Mouse (Mus musculus): ENCODE measurements around the gene Ppp2r5d. TPM values are rescaled to one million over a fixed set of nuclear protein-coding genes. Genes with fewer than 3 reads are reported as not detected.

The Ppp2r5d gene
- total RNA-seq, 4 experiments from 2014 or later = 41.0 to 47.5 (median 42.6) TPM

DNA sequence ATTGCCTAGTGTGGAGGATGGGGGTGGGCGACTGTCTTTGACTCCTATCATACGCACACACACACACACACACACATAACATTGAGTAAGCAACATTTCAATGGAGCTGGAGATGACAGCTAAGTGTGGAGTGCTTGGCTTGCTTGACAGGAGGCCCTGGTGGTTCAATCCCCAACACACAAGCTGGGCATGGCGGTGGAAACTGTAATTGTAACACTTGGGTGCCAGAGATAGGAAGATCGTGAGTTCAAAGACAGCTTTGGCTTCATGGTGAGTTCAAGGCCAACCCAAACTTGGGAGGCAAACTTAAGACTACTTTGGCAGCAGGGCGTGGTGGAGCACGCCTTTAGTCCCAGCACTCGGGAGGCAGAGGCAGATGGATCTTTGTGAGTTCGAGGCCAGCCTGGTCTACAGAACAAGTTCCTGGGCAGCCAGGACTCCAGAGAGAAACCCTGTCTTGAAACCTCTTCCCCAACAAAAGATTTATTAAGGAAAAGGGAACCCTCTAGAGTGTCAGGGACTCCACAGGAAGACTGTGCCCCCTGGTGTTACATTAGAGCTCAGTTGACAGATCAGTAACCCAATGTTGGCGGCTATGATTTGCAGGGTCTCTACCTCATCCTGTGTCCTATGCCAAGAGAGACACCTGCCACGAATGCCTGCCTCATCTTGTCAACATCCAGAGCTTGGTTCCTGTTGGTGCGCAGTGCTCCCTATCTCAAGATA is 10.0 kb upstream of the Ppp2r5d start:
- no peak for DNase-seq

DNA sequence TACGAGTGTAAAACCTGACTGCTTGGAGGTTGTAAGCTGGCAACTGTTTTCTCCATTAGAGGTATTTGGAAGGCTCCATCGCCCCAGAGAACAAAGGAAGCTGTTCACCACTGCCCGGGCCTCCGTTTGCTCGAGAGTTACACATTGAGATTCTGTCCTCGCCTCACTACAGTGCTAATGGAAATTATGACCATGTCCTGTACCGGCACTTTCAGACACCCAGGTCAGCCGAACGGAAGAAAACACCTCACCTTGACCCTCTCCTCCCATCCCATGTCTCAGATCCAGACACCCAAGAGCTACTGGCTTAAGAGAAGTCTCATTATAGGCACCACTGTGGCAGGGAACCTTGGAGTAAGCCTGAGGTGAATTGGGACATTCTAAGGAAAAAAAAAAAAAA is 8.9 kb upstream of the Ppp2r5d start:
- no peak for DNase-seq

DNA sequence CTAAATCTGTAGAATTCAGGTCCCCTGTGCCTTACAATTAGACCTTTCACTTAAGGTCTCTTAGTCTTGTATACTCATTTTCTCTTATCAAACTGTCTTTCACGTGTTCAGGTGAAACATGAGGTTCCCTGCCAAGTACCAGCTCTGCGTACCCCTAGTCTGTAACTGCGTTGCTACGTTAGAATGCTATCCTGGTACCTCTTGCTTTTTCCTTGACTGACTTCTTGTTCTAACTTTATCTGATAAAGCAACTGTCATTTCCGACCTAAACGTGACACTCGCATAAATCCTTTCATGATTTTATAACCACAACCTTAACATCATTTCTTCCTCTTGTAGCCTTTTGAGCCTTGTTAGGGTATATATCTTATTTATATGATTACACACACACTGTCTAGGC is 7.5 kb upstream of the Ppp2r5d start:
- no peak for DNase-seq

DNA sequence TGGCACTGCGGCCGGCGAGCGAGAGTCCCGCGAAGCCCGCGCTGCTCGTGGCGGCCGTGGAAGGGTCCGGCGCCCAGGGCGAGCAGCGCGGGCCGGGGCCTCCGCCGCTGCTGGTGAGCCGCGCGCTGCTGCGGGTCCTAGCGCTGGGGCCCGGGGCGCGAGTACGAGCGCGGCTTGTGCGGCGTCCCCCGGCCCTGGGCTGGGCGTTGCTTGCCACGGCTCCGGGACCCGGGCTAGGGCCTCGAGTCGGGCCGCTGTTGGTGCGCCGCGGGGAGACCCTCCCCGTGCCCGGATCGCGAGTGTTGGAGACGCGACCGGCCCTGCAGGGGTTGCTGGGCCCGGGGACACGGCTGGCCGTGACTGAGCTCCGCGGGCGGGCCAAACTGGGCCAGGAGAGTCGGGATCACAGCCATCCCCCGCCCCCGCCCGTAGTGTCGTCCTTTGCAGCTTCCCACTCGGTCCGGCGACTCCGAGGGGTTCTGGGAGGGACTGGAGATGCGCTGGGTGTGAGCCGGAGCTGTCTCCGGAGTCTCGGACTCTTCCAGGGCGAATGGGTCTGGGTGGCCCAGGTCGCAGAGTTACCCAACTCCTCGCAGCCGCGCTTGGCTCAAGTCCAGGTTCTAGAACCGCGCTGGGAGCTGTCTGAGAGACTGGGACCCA is 6.8 kb upstream of the Ppp2r5d start:
- no peak for DNase-seq

DNA sequence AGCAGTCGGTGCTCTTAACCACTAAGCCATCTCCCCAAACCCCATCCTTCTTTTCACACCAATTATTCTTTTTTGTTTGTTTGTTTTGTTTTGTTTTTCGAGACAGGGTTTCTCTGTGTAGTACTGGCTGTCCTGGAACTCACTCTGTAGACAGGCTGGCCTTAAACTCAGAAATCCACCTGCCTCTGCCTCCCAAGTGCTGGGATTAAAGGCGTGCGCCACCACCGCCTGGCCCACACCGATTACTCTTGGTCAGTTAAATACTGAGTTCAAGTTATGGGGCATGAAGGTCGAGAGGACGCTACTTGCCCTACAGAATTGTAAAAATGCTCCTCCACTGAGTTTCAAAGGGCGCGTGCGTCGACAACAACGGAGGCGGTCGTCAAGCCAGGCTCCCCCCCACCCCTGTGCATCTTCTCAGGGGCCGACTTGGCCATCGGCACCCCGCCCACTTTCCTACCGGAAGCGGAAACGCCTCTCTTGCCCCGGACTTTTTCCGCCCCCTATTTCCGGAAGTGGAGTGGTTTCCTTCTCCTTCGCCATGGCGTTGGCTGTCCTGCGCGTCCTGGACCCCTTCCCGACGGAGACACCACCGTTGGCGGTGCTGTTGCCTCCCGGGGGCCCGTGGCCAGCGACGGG is 6.2 kb upstream of the Ppp2r5d start, which contains the start of gene Pex6:
Pex6 (plus strand) TSS at position 505 of the 639 bp plus-strand sequence.
- peak; percentile 87 for DNase-seq

DNA sequence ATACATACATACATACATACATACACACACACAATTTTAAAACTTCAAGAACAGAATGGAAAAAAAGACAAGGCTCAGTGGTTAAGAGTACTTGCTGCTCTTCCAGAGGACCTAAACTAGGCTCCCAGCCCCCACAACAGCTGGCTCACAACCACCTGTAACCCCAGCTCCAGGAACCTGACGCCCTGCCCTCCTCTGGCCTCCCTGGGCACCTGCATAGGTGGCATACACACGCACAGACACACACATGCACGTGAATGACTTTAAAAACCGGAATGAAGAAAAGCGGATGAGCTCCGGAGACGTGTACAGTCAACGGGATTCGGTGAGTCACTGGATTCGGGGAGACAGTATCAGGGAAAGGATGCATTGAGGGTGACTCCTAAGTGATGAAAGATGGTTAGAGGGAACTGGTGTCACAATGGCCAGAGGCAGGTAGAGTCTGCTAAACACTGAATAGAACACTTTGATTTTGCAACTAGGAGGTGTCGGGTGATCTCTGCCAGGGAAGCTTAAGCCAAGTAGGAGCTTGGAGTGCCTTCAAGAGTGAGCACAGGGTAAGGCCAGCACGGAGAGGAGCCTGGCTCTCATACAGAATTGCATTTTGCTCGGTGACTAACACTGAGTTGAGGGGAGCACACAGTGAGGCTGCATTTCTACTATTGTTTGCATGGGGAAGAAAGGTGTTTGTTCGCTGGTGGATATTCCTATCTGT is 1.6 kb upstream of the Ppp2r5d start:
- DNase-seq = no peak

DNA sequence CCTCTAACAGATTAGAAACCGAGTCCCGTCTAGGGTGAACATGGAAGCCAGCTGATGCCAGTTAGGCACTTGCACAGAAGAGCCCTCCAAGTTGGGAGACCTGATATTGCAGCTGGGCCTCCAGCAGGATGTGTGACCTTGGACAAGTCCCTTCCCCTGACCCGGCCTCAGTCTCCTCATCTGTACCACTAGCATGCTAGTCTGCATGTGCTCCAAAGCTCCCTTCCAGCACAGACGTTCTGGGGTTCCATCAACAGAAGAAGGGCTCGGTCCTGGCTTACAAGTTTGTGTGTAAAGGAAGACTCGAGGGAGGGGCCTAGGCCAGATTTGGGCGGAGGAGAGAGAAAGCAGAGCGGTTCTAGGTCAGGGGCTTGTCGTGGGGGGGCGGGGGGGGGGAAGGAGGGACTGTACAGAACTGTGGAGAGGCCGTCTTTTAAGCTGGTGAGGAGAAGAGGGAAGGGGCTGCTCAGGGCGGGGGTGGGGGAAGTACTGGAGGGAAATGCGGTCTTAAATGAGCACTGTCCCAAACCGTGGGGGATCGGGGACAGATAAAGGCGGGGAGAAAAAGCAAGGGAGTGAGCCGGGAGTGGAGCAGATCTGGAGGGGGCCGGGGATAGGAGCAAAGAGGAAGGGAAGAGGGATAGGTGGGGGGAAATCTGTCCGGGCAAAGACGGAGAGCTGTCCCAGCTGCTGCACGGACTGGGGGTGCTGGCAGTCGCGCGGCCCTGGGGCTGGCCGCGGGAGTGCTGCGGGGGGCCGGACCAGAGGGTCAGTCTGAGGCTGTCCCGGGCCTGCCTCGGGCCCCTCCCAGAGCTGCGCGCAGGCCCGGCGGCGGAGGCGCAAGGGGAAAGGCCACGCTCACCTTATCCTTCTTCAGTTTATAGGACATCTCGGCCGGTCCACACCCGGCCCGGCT is 682 bp downstream of the Ppp2r5d start:
- DNase-seq = no peak

DNA sequence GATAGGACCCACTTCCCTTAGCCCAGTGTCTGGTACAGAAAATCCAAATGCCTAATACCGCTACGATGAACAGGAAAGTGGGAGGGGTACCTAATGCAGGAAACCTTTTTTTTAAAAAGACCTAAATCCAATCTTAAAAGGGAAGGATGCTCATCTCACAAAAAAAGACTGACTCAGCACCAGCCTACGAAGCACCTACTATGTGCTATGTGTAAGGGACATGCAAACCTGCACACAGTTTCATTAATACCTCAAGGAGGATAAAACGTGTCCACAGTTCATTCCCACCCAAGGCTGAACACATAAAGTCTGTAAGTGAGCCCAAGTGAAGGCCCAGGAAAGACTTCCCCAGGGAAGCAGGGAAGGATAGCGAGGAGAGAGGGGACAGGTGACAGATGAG is 2.4 kb downstream of the Ppp2r5d start:
- no peak for DNase-seq

DNA sequence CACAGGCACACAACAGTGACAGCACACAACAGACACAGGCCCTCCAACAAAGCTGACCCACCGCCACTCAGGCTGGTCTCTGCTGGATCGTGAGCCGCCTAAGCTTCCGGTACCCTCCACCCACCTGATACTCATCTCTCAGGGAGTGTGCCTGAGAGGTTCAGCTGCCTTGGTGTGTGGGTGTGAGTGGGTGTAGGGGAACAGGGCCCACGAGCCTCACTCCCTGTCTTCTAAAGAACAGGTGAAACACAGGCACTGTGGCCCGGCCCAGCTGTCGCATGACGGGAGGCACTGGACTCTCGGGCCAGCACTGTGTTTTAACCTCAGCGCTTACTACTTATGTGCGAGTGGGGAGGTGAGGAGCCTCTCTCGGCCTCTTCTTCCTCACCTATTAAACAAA is 2.8 kb downstream of the Ppp2r5d start:
- DNase-seq = no peak

DNA sequence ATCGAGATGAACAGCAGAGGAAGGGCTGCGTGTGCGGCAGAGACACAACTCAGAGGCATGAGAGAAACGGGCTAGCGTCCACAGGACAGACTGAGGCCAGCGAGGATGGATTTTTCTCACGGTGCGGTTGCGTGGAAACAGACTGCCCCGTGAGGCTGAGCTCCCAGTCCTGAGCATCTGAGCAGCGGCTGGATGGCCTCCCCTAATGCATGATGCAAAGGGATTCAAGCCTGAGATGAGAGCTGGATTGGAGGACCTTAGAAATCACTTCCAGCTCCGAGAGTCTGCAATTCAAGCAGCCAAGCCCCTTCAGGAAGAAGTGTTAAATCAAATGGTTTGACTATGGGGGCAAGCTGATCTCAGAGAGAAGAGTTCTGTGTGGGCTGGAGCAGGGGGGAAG is 3.4 kb downstream of the Ppp2r5d start:
- DNase-seq = no peak

DNA sequence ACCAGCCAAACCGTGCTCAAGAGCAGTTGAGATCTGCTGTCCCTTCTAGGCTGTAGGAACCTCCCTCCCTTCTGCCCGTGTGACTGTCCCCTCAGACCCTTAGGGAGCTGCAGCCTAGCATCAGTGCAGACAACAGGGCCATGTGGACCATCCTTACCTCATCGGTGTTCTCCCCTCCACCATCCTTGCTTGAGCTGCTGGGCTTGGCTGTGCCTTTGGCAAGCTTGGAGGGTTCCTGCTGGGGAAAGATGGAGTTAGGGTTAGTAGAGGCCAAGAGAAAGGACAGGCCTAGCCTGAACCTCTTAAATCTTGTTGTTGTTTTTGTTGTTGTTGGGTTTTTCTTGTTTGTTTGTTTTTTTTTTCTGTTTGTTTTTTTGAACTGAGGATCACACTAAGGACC is 5.0 kb downstream of the Ppp2r5d start:
- no peak for DNase-seq

DNA sequence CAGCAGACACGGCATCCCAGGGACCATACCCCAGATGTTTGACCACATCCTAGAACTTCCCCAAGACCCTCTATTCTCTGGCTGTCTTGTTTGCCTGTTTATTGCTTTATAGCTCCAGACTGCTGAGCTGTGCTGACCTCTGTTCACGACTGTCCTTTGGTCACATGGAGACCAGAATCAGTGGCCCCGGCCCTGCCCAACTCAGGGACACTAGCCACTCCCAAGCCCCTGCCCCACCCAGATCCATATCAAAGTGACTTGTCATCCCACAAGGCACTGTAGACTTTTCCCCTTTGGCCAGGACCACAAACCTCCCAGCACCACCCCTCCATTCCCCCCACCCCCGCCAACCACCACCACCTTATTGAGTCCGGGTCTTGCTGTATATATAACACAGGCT is 5.7 kb downstream of the Ppp2r5d start:
- DNase-seq = no peak

DNA sequence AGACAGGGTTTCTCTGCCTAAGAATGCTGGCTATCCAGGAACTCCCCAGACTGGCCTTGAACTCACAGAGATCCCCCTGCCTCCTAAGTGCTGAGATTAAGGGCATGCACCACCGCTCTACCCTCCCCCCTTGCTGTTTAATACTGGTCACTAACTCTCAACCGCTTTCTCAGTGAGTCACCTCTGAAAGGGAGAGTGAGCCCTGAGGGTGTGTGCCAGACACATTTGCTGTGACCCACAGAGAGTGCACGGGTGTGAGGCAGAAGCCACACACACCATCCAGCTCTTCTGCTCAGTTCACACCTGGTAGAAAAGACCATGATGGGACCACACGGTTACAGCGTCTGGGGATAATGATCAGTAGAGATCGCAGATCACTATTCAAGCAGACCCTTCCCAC is 6.4 kb downstream of the Ppp2r5d start:
- DNase-seq = no peak

DNA sequence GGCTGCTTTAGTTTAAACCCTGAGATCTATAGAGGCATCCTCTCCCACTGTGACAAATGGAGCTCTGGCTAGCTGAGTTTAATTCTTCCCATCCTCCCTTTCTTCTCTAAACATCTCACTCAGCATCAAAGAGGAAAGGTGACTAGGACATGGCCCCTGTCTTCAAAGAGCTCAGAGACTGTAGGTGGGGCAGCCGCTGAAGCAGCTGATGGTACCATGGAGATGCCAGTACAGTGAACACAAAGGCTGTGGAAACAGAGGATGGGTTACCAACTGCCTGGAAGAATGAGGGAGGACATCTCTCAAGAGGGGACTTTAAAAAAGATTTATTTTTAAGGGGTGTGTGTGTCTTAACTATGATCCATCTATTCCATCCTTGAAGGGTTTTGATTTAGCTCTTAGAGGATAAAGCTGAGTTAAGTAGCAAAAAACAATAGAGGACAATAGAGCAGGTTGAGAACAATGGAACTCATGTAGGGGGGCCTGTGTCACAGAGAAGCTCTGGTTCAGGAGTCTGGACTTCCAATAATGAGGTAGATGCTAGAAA is 10.3 kb downstream of the Ppp2r5d start:
- no peak for DNase-seq

DNA sequence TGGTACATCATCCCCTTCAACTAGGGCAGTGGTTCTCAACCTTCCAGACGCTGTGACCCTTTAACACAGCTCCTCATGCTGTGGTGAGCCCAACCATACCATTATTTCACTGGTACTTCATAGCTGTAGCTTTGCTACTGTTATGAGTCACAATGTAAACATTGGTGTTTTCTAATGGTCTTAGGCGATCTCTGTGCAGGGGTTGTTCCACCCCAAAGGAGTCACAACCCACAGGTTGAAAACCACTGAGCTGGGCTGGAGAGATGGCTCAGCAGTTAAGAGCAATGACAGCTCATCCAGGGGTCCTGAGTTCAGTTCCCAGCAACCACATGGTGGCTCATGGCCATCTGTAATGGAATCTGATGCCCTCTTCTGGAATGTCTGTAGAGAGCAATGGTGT is 13.5 kb downstream of the Ppp2r5d start:
- DNase-seq = no peak

DNA sequence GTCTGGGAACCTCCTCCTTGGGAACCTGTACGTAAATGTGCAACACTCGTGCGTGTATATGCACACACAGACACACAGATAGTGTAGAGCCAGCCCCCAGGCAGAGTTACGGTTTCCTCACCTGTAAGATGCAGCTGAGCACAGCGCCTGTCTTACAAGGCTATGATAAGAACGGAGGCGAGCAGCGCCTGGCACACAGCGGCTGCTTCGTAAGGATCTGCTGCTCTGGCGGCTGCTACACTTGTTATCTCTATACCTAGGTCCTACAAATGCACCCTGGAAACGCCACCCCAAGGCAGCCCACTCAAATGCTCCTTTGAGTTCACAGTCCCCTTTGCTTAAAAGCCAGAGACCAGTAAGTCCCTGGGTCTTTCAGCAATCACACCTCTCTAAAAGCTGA is 14.2 kb downstream of the Ppp2r5d start:
- no peak for DNase-seq

DNA sequence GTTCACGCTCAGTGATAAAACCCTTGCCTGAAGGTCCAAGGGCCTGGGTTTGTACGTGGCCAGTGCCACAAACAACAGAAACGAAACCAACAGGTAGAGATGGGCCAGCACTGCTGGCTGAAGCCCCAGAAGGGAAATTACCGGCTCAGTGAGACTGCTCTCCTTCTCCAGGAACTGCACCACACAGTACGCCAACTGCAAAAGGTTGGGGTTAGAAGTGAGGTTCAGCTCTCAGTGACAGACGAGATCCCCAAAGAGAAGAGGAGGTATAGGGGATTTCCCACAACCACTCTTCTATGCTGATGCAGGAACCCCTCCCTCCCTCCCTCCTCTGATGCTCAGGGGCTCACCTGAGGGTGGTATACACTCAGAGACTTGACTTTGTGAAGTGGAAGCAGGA is 19.0 kb downstream of the Ppp2r5d start:
- DNase-seq = no peak

DNA sequence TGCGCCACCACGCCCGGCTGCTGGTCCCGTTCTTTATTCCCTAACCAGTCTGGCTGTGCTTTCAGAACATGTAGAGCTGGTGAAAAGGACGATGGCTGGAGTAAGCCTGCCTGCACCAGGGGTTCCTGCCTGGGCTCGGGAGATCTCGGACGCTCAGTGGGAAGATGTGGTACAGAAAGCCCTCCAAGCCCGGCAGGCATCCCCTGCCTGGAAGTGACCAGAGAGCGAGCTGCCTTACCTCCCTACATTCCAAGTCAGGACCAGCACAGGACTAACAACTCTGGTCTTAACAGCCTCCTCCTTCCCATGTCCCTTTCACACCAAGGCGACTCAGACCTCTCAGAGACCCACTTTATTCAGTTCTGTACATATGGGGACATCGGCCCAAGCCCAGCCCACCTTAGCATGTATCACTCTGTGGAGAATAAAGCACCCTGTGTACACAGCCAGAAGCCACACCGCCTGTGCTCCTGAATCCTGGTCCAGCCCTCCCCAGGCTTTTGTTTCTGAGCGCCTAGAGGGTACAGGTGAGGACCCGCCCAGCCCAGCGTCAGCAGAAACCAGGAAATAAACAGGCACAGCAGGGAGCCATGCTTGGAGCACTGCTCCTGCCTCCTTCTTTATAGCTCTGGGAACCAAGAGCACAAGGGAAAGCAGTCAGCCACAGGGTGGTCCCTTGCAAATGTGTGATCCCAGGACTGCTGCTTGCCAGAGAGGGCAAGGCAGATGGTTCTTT is 22.1 kb downstream of the Ppp2r5d start:
- no peak for DNase-seq

DNA sequence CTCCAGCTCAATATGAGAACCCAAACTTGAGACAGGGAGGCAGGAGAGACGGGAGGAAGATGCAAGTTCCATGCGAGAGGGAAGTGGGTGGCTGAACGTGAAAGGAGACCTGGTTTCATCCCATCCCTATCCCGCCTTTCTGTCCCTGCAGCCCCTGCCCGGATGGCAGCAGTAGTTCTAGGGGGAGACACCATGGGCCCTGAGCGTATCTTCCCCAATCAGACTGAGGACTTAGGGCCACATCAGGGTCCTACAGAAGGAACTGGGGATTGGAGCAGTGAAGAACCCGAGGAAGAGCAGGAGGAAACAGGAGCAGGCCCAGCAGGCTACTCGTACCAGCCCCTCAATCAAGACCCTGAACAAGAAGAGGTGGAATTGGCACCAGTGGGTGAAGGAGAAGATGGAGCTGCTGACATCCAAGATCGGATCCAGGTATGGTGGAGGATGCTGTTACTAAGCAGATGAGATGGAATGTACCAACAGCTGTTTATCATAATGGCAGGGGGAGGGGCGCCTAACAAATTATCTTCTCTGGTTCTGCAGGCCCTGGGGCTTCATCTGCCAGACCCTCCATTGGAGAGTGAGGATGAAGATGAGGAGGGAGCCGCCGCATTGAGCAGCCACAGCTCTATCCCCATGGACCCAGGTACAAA is 23.3 kb downstream of the Ppp2r5d start:
- DNase-seq = no peak

DNA sequence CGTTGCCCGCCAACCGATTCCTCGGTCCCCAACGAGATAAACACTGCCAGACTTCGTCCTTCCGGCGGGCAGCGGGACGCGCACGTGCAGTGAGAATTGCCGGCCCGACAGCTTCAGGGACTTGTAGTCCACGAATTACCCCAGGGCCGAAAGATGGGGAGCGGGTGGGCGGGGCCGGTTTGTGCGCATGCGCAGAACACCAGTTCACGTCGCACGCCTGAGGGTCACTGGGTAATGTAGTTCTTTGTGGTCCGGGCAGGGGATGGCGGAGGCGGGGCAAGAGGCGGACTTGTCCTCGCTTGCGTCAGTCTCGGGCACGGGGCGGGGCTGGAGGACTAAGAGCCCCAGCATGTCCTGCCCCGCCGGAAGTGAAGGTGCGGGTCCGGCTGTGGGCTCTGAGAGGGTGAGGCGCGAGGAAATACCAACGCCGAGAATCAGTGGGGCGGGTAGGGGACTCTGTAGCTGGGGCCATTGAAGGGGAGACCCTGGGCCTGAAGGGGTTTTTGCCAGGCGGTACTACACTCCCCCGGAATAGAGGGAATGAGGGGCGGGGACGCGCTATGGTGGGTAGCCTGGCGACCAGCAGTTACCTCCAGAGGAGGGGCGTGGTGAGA is 24.0 kb downstream of the Ppp2r5d start, which contains the start of gene Klhdc3:
Klhdc3 (minus strand) TSS at position 155 of the 614 bp plus-strand sequence.
- peak; percentile 96 for DNase-seq
